8 mouse cellular contexts compared by ENCODE assay signal in the genomic region with DNA sequence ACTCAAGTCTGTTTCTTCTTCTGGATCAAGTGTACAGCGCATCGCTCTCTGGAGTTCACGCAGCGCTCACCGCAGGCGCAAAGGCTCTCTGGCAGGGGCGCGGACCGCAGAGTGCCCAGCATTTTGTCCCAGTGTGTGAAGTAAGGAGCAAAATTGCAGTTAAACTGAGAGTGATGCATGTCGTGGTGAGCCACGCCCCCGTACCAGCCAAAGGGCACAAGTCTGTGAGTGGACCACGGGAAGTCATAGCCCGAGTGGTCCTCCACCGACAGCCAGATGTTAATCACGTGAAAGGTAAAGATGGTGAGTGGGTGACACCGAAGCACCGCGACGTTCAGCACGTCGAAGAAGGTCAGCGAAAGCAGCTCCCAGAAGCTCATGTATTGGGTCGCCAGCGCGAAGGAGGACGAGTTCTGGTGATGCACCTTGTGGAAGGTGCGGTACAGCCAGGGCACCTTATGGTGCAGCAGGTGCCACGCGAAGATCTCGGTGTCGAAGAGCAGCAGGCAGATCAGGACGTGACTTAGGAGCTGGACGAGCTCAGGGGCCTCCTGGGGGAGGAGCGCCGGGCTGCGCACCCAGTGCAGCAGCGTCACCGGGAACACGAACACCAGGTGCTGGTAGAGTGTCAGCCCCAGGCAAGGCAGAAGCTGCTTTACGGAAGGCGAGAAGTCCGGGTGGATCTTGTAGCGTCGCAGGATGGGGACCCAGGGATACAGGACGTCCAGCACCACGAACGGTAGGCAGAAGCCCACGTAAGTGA. TPM values are rescaled to one million over a fixed set of nuclear protein-coding genes. Genes with fewer than 3 reads are reported as not detected.
A peak's percentile ranks its signal among the peaks of the same experiment; 100 is the strongest.
DNase-seq lines count a peak whose midpoint lies in the region; ATAC-seq and TF ChIP-seq lines count a peak whose summit lies in the region.

No protein-coding gene starts in this region.

- peak overlapping the region; percentile 31; the same call in 1 of the 2 replicates for H3K9ac ChIP-seq in kidney, postnatal 0 days (ENCODE audit: low read depth, low read length)
- 0 out of 2 replicates have a peak overlapping the region, but pooled peaks have one; percentile 56 for H3K9ac ChIP-seq in midbrain, embryonic 11.5 days (ENCODE audit: low read length)

- H3K4me3 ChIP-seq in bone marrow macrophage, adult 2 months (ENCODE audit: insufficient read depth, low read length): peak overlapping the region; percentile 62
- H3K4me3 ChIP-seq in kidney, postnatal 0 days (replicated peaks; ENCODE audit: low read depth, low read length): peak overlapping the region; percentile 48
- H3K4me3 ChIP-seq in midbrain, embryonic 11.5 days (ENCODE audit: low read depth, low read length): peak overlapping the region; percentile 47

- H3K4me2 ChIP-seq in kidney, postnatal 0 days (ENCODE audit: low read length): peak overlapping the region; percentile 93
- H3K4me2 ChIP-seq in midbrain, embryonic 11.5 days: peak overlapping the region; percentile 88

- WGBS in kidney, postnatal 0 days: 6% methylated on average over 49 of the region's 49 CpGs
- WGBS in midbrain, embryonic 11.5 days: 7% methylated on average over 49 of the region's 49 CpGs

- H3K4me1 ChIP-seq in bone marrow macrophage, adult 2 months (ENCODE audit: control insufficient read depth, insufficient read depth, low read length): peaks cover 22% of the 10 kb centered on the region
- H3K4me1 ChIP-seq in kidney, postnatal 0 days (replicated peaks; ENCODE audit: insufficient read depth, low read length): peaks cover 12% of the 10 kb centered on the region
- peaks cover 7% of the 10 kb centered on the region; the same call in 1 of the 2 replicates for H3K4me1 ChIP-seq in midbrain, embryonic 11.5 days (ENCODE audit: control insufficient read depth, insufficient read depth, low read length)

- TF ChIP-seq CTCF in bone marrow macrophage, adult 2 months (IDR thresholded peaks at IDR 0.05; ENCODE audit: low read depth, low read length): no peak
- no peak for TF ChIP-seq CTCF in kidney, postnatal 0 days (IDR thresholded peaks at IDR 0.05; ENCODE audit: low read depth)

- H3K27me3 ChIP-seq in kidney, postnatal 0 days (ENCODE audit: insufficient read depth, low read length): peaks cover 4% of the 10 kb centered on the region
- H3K27me3 ChIP-seq in midbrain, embryonic 11.5 days (ENCODE audit: control insufficient read depth, insufficient read depth, low read length): peaks cover 15% of the 10 kb centered on the region

- no peak for TF ChIP-seq POLR2A in bone marrow macrophage, adult 2 months (IDR thresholded peaks at IDR 0.05; ENCODE audit: borderline replicate concordance, low read depth, low read length)

- no peak overlapping the region for H3K27ac ChIP-seq in bone marrow macrophage, adult 2 months (ENCODE audit: insufficient read depth, low read depth, low read length)
- H3K27ac ChIP-seq in kidney, postnatal 0 days: no peak overlapping the region
- no peak overlapping the region for H3K27ac ChIP-seq in midbrain, embryonic 11.5 days (ENCODE audit: low read depth, low read length)

- H3K9me3 ChIP-seq in kidney, postnatal 0 days (replicated peaks; ENCODE audit: low read length): no peaks in the 10 kb centered on the region
- no peaks in the 10 kb centered on the region for H3K9me3 ChIP-seq in midbrain, embryonic 11.5 days (ENCODE audit: control insufficient read depth, low read length)

- ATAC-seq in kidney, postnatal 0 days (replicated peaks; ENCODE audit: low FRiP score, low read depth): peak; percentile 59
- ATAC-seq in midbrain, embryonic 11.5 days (ENCODE audit: low FRiP score): peak; percentile 82

- DNase-seq in ovary, postnatal 36 days (ENCODE audit: low spot score): peak; percentile 13
- no peak for DNase-seq in ovary, postnatal 14 days (ENCODE audit: low spot score)
- DNase-seq in forelimb bud, embryonic 11.5 days (ENCODE audit: low read depth, low spot score): peak; percentile 10
- peak; percentile 19 for DNase-seq in kidney, postnatal 0 days (ENCODE audit: low spot score)
- peak; percentile 86 for DNase-seq in midbrain, embryonic 11.5 days (ENCODE audit: low spot score, missing footprints)
- DNase-seq in testis, postnatal 10 days (ENCODE audit: low spot score): peak; percentile 41
- no peak for DNase-seq in gastrocnemius, postnatal 4 days (ENCODE audit: low spot score in 2 of 2)

- H3K36me3 ChIP-seq in kidney, postnatal 0 days (ENCODE audit: insufficient read depth, low read length): no peaks in the 10 kb centered on the region
- no peaks in the 10 kb centered on the region for H3K36me3 ChIP-seq in midbrain, embryonic 11.5 days (ENCODE audit: control insufficient read depth, insufficient read depth, low read length)

RNA-seq across cellular contexts. Expression of a gene that starts 0.6 kb away (rescaled TPM):
- polyA plus RNA-seq in bone marrow macrophage, adult 2 months (2012; ENCODE audit: insufficient read depth, insufficient read length, missing spikeins): 4.4 and 5.0 TPM in 2 replicates
- 3.0 and 3.4 TPM in 2 replicates for polyA plus RNA-seq in kidney, postnatal 0 days (2015; fragmentation: Nextera tagmentation; extraction: Ambion mirVana)
- polyA plus RNA-seq in midbrain, embryonic 11.5 days (2014; fragmentation: Nextera tagmentation; extraction: Ambion mirVana): 0.61 and 0.66 TPM in 2 replicates
- total RNA-seq in gastrocnemius, postnatal 4 days (2021): under 1 TPM; 0.44 to 0.66 TPM

RNA-seq across cellular contexts. Expression of a gene that starts 52.9 kb away (rescaled TPM):
- polyA plus RNA-seq in bone marrow macrophage, adult 2 months (2012; ENCODE audit: insufficient read depth, insufficient read length, missing spikeins): 991 and 1,052 TPM in 2 replicates
- 48.0 and 51.4 TPM in 2 replicates for polyA plus RNA-seq in kidney, postnatal 0 days (2015; fragmentation: Nextera tagmentation; extraction: Ambion mirVana)
- polyA plus RNA-seq in midbrain, embryonic 11.5 days (2014; fragmentation: Nextera tagmentation; extraction: Ambion mirVana): 28.7 and 31.4 TPM in 2 replicates
- total RNA-seq in gastrocnemius, postnatal 4 days (2021): 10 to 100 TPM; 20.3 to 20.6 TPM

Comparison
In these comparisons a context has a peak if more than half of its experiments do, and no peak if none do; other contexts are left out.
1. DNase-seq: peak in ovary, postnatal 36 days (single experiment), forelimb bud, embryonic 11.5 days (single experiment), kidney, postnatal 0 days (single experiment), midbrain, embryonic 11.5 days (single experiment) and testis, postnatal 10 days (single experiment); none in ovary, postnatal 14 days (single experiment) and gastrocnemius, postnatal 4 days (0 of 2).
2. RNA of a gene that starts 52.9 kb away (polyA plus RNA-seq): 991 to 1,052 TPM in bone marrow macrophage, adult 2 months; 48.0 to 51.4 TPM in kidney, postnatal 0 days and 28.7 to 31.4 TPM in midbrain, embryonic 11.5 days; every median in the first group is over 10 times any median in the second.
3. Peak in every context shown above with its lines, with median percentiles within 50 percentile points of each other: H3K4me3 ChIP-seq.